In the genomic region with DNA sequence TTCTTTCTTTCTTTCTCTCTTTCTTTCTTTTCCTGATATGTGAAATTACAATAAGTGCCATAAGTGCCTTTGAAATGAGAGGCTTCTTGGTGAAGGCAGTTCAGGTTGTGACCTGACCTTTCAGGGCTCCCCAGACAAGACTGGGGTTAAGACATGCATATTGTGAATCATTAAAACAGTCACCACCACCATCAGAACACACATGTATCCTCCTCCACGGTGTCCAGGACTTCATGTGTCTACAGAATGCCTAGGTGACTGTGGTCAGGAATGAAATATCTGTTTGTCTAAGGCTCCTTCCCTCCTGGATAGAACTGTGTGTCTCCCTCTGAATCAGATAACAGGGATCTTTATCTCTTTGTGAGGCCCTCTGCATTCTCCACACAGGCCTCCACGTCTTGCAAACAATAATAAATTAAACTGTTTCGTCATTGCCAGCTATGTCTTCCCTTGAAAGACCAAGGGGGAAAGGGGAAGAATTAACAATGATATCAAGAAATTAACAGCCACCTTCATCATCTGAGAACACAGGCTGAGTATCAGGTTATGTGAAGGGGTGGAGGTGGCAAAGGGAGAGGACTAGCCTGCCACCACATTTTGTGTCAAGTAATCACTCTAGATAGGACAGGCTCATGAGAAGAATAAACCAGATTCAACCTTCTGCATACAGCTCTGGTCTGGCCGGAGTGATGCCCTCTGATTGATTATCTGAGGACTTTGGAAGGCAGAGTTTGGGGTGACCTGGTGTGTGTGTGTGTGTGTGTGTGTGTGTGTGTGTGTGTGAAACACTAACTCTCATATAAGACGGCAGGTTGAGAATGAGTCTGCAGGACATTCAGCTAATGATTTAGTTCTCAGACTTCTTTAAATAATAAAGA, we compare ENCODE assay signal across 8 mouse cellular contexts. TPM values are rescaled to one million over a fixed set of nuclear protein-coding genes. Genes with fewer than 3 reads are reported as not detected.
DNase-seq lines count a peak whose midpoint lies in the region; ATAC-seq and TF ChIP-seq lines count a peak whose summit lies in the region.

No protein-coding gene starts in this region.

- TF ChIP-seq POLR2A in testis, adult 2 months (IDR thresholded peaks at IDR 0.05; ENCODE audit: control insufficient read depth, low read depth, low read length) = no peak

- no peak for TF ChIP-seq EP300 in liver, embryonic 14.5 days (IDR thresholded peaks at IDR 0.05; ENCODE audit: low read depth)

- H3K4me3 ChIP-seq in testis, adult 2 months (ENCODE audit: control insufficient read depth, low read depth, low read length) = peak overlapping the region; percentile 9; the same call in 1 of the 2 replicates
- H3K4me3 ChIP-seq in liver, embryonic 14.5 days (ENCODE audit: insufficient read depth in 1 of 2, low read depth in 2 of 2, low read length in 2 of 2) = peak overlapping the region; percentile 9 to 25; a peak in 2 of 4 replicates

- peak overlapping the region; percentile 21 for H3K4me2 ChIP-seq in liver, embryonic 14.5 days (ENCODE audit: low read depth)

- H3K27ac ChIP-seq in testis, adult 2 months (ENCODE audit: control insufficient read depth, insufficient read depth, low read depth, low read length) = peak overlapping the region; percentile 55
- no peak overlapping the region for H3K27ac ChIP-seq in liver, embryonic 14.5 days

- 15% methylated on average over 5 of the region's 5 CpGs for WGBS in liver, embryonic 14.5 days (ENCODE audit: insufficient replicate concordance)

- no peak for ATAC-seq in liver, embryonic 14.5 days (ENCODE audit: insufficient read depth)

- H3K27me3 ChIP-seq in testis, adult 2 months (ENCODE audit: control insufficient read depth, insufficient read depth, low read length) = no peaks in the 10 kb centered on the region
- peaks cover 46% of the 10 kb centered on the region for H3K27me3 ChIP-seq in liver, embryonic 14.5 days (ENCODE audit: control insufficient read depth, insufficient read depth, low read length)

- peaks cover 20% of the 10 kb centered on the region for H3K4me1 ChIP-seq in testis, adult 2 months (ENCODE audit: control insufficient read depth, insufficient read depth, low read length)
- no peaks in the 10 kb centered on the region for H3K4me1 ChIP-seq in liver, embryonic 14.5 days (replicated peaks; ENCODE audit: control insufficient read depth in 2 of 2, insufficient read depth in 2 of 2, low read length in 1 of 2)

- TF ChIP-seq CTCF in testis, adult 2 months (IDR thresholded peaks at IDR 0.05; ENCODE audit: control insufficient read depth, insufficient read depth, insufficient replicate concordance, low read depth, low read length) = no peak
- TF ChIP-seq CTCF in liver, embryonic 14.5 days (IDR thresholded peaks at IDR 0.05; ENCODE audit: low read depth) = no peak

- no peak overlapping the region for H3K9ac ChIP-seq in liver, embryonic 14.5 days (replicated peaks)

- H3K9me3 ChIP-seq in liver, embryonic 14.5 days (ENCODE audit: control insufficient read depth, low read length) = no peaks in the 10 kb centered on the region

- peak; percentile 25 for DNase-seq in adrenal gland, postnatal 10 days
- DNase-seq in adrenal gland, postnatal 14 days = no peak
- DNase-seq in testis, postnatal 10 days (ENCODE audit: low spot score) = no peak
- no peak for DNase-seq in liver, embryonic 14.5 days (ENCODE audit: low read depth in 3 of 3, low spot score in 3 of 3)
- no peak for DNase-seq in frontal cortex, postnatal 36 days (ENCODE audit: low spot score in 2 of 2)
- no peak for DNase-seq in layer of hippocampus, postnatal 25 days (ENCODE audit: extremely low spot score in 1 of 2, low spot score in 1 of 2)
- no peak for DNase-seq in layer of hippocampus, postnatal 14 days (ENCODE audit: low spot score in 2 of 2)

- no peaks in the 10 kb centered on the region for H3K36me3 ChIP-seq in testis, adult 2 months (ENCODE audit: control insufficient read depth, insufficient read depth, low read length)
- no peaks in the 10 kb centered on the region for H3K36me3 ChIP-seq in liver, embryonic 14.5 days (replicated peaks; ENCODE audit: control insufficient read depth, insufficient read depth, low read depth)

RNA-seq across cellular contexts. Expression of a gene that starts 10.6 kb away (rescaled TPM):
- total RNA-seq in adrenal gland, postnatal 10 days (2021) = 10 to 100 TPM; 78.3 to 79.6 TPM
- total RNA-seq in adrenal gland, postnatal 14 days (2021) = 91.5 and 106 TPM in 2 replicates
- 11.3 and 14.8 TPM in 2 replicates for polyA plus RNA-seq in testis, adult 2 months (2012; rRNA removed)
- polyA plus RNA-seq in liver, embryonic 14.5 days (2012; rRNA removed) = 10.1 and 12.0 TPM in 2 replicates
- 6.3 and 8.5 TPM in 2 replicates for polyA plus RNA-seq in liver, embryonic 14.5 days (2014; fragmentation: Nextera tagmentation; extraction: Ambion mirVana)
- 10 to 100 TPM; 40.8 to 45.1 TPM for total RNA-seq in layer of hippocampus, postnatal 25 days (2021)
- total RNA-seq in layer of hippocampus, postnatal 14 days (2021) = 10 to 100 TPM; 46.4 to 51.8 TPM
